Mouse (Mus musculus) midbrain, embryonic 15.5 days (tissue): ENCODE measurements around the gene Atp6v0e2. TPM values are rescaled to one million over a fixed set of nuclear protein-coding genes. Genes with fewer than 3 reads are reported as not detected.
A peak's percentile ranks its signal among the peaks of the same experiment; 100 is the strongest.

Source experiments
- ATAC-seq: fragments of 200-750 bp; cut with Nextera tagmentation; replicated peaks from 2 replicates; pipeline ENCODE4 v1.8.0; 2017; ENCODE audit warnings: moderate TSS enrichment
- H3K27ac ChIP-seq: fragments of 300-500 bp; sonication (generic); 2 replicates; pipeline ENCODE4 v1.5.1; 2015; ENCODE audit warnings: mild to moderate bottlenecking, inconsistent platforms
- H3K27me3 ChIP-seq: fragments of 300-500 bp; sonication (generic); replicated peaks from 2 replicates; pipeline ENCODE4 v1.6.1; 2015; ENCODE audit warnings: inconsistent platforms
- H3K36me3 ChIP-seq: fragments of 300-500 bp; sonication (generic); replicated peaks from 2 replicates; pipeline ENCODE4 v1.6.1; 2015; ENCODE audit warnings: inconsistent platforms
- H3K4me1 ChIP-seq: fragments of 300-500 bp; sonication (generic); 2 replicates; pipeline ENCODE4 v1.6.1; 2015; ENCODE audit warnings: inconsistent platforms
- H3K4me2 ChIP-seq: fragments of 300-500 bp; sonication (generic); 2 replicates; pipeline ENCODE4 v1.6.1; 2015; ENCODE audit warnings: inconsistent platforms, mild to moderate bottlenecking, moderate library complexity
- H3K4me3 ChIP-seq: fragments of 300-500 bp; sonication (generic); 2 replicates; pipeline ENCODE4 v1.5.1; 2015; ENCODE audit warnings: mild to moderate bottlenecking, inconsistent platforms
- H3K9ac ChIP-seq: fragments of 300-500 bp; sonication (generic); 2 replicates; pipeline ENCODE4 v1.6.1; 2015; ENCODE audit warnings: mild to moderate bottlenecking, inconsistent platforms
- H3K9me3 ChIP-seq: fragments of 300-500 bp; sonication (generic); 2 replicates; pipeline ENCODE4 v1.6.1; 2016; ENCODE audit warnings: inconsistent platforms
- WGBS: fragments of 180-500 bp; shearing (Covaris S2); methylation state at CpG from one replicate; pipeline ENCODE4 v1.1.7; 2015; ENCODE audit warnings: mixed read lengths; 5-methylcytosine and 5-hydroxymethylcytosine counted together
- polyA plus RNA-seq: library from polyadenylated mRNA; unstranded; fragments of >200 nt; fragmentation: Nextera tagmentation; extraction: Ambion mirVana; gene quantifications from 2 replicates; pipeline ENCODE4 v1.2.1, GENCODE M21; 2015

Atp6v0e2 gene
- polyA plus RNA-seq, 1 experiment from 2014 or later: 292 TPM

- Histone ChIP-seq H3K27me3 (no peaks in the 10 kb centered on the region), H3K4me3 (no peak overlapping the region), H3K36me3 (peaks cover 15% of the 10 kb centered on the region), H3K9me3 (no peaks in the 10 kb centered on the region), H3K4me1 (peaks cover 21% of the 10 kb centered on the region), H3K9ac (no peak overlapping the region), H3K27ac (no peak overlapping the region), H3K4me2 (no peak overlapping the region)
- WGBS: 91% methylated on average over 3 of the region's 3 CpGs
- no peak for ATAC-seq
These were observed 5.2 kb downstream of the Atp6v0e2 start for GRCm38 (mm10) chr6:48542631-48543030.

- Histone ChIP-seq H3K4me1 (no peaks in the 10 kb centered on the region), H3K27ac (no peak overlapping the region), H3K9ac (no peak overlapping the region), H3K4me2 (no peak overlapping the region), H3K9me3 (no peaks in the 10 kb centered on the region), H3K4me3 (no peak overlapping the region), H3K36me3 (peaks cover 12% of the 10 kb centered on the region), H3K27me3 (no peaks in the 10 kb centered on the region)
- ATAC-seq: no peak
- 72% methylated on average over 5 of the region's 5 CpGs for WGBS
These were observed 7.8 kb downstream of the Atp6v0e2 start for GRCm38 (mm10) chr6:48545251-48545650.

GRCm38 (mm10) chr6:48546271-48546670 lies 8.9 kb downstream of the Atp6v0e2 start:
- H3K4me3 ChIP-seq: no peak overlapping the region
- no peak overlapping the region for H3K9ac ChIP-seq
- no peak overlapping the region for H3K4me2 ChIP-seq
- ATAC-seq: no peak
- H3K27me3 ChIP-seq: no peaks in the 10 kb centered on the region; the same call in 1 of the 2 replicates
- H3K27ac ChIP-seq: no peak overlapping the region
- no peaks in the 10 kb centered on the region for H3K4me1 ChIP-seq
- H3K36me3 ChIP-seq: peaks cover 5% of the 10 kb centered on the region; the same call in 1 of the 2 replicates
- 78% methylated on average over 1 of the region's 1 CpGs for WGBS
- H3K9me3 ChIP-seq: no peaks in the 10 kb centered on the region

- ATAC-seq: no peak
- no peak overlapping the region for H3K4me3 ChIP-seq
- no peaks in the 10 kb centered on the region for H3K4me1 ChIP-seq
- H3K9me3 ChIP-seq: no peaks in the 10 kb centered on the region
- no peak overlapping the region for H3K4me2 ChIP-seq
- H3K9ac ChIP-seq: no peak overlapping the region
- no peak overlapping the region for H3K27ac ChIP-seq
- 0 out of 2 replicates have a peak, but pooled peaks cover 3% of the 10 kb centered on the region for H3K36me3 ChIP-seq
- no peaks in the 10 kb centered on the region; the same call in 1 of the 2 replicates for H3K27me3 ChIP-seq
- WGBS: 67% methylated on average over 4 of the region's 4 CpGs
These were observed 9.4 kb downstream of the Atp6v0e2 start for GRCm38 (mm10) chr6:48546858-48547257.

GRCm38 (mm10) chr6:48548314-48548713 lies 10.9 kb downstream of the Atp6v0e2 start:
- H3K4me1 ChIP-seq: no peaks in the 10 kb centered on the region
- no peak overlapping the region for H3K9ac ChIP-seq
- no peaks in the 10 kb centered on the region for H3K36me3 ChIP-seq
- no peak overlapping the region for H3K4me2 ChIP-seq
- H3K27ac ChIP-seq: no peak overlapping the region
- no peaks in the 10 kb centered on the region for H3K9me3 ChIP-seq
- H3K27me3 ChIP-seq: no peaks in the 10 kb centered on the region; the same call in 1 of the 2 replicates
- 88% methylated on average over 6 of the region's 6 CpGs for WGBS
- ATAC-seq: no peak
- no peak overlapping the region for H3K4me3 ChIP-seq

GRCm38 (mm10) chr6:48552918-48553317 lies 15.5 kb downstream of the Atp6v0e2 start:
- Histone ChIP-seq H3K9ac (no peak overlapping the region), H3K4me1 (peaks cover 21% of the 10 kb centered on the region), H3K27me3 (no peaks in the 10 kb centered on the region; the same call in 1 of the 2 replicates), H3K9me3 (no peaks in the 10 kb centered on the region), H3K36me3 (peaks cover 3% of the 10 kb centered on the region; the same call in 1 of the 2 replicates), H3K4me3 (no peak overlapping the region), H3K4me2 (no peak overlapping the region), H3K27ac (0 out of 2 replicates have a peak overlapping the region, but pooled peaks have one; percentile 97)
- 77% methylated on average over 4 of the region's 4 CpGs for WGBS
- no peak for ATAC-seq

- peak overlapping the region; percentile 48 for H3K4me3 ChIP-seq
- peak overlapping the region; percentile 65 for H3K9ac ChIP-seq
- no peaks in the 10 kb centered on the region for H3K9me3 ChIP-seq
- H3K4me2 ChIP-seq: peak overlapping the region; percentile 72
- H3K4me1 ChIP-seq: peaks cover 21% of the 10 kb centered on the region
- no peaks in the 10 kb centered on the region; the same call in 1 of the 2 replicates for H3K27me3 ChIP-seq
- 77% methylated on average over 4 of the region's 4 CpGs for WGBS
- peaks cover 6% of the 10 kb centered on the region; the same call in 1 of the 2 replicates for H3K36me3 ChIP-seq
- peak overlapping the region; percentile 97 for H3K27ac ChIP-seq
- ATAC-seq: peak; percentile 18
These were observed 16.4 kb downstream of the Atp6v0e2 start for GRCm38 (mm10) chr6:48553819-48554218.

- no peaks in the 10 kb centered on the region for H3K9me3 ChIP-seq
- peak; percentile 95 for ATAC-seq
- H3K4me3 ChIP-seq: peak within 1 kb of the TSS; percentile 48
- H3K9ac ChIP-seq: peak within 1 kb of the TSS; percentile 65
- peaks cover 21% of the 10 kb centered on the region for H3K4me1 ChIP-seq
- peak within 1 kb of the TSS; percentile 72 for H3K4me2 ChIP-seq
- peaks cover 6% of the 10 kb centered on the region; the same call in 1 of the 2 replicates for H3K36me3 ChIP-seq
- no peaks in the 10 kb centered on the region; the same call in 1 of the 2 replicates for H3K27me3 ChIP-seq
- H3K27ac ChIP-seq: peak within 1 kb of the TSS; percentile 97
- WGBS: under 1% methylated on average over 39 of the region's 39 CpGs
These were observed 17.1 kb downstream of the Atp6v0e2 start, which contains the start of gene Lrrc61 for GRCm38 (mm10) chr6:48554280-48555103. Gene Lrrc61, plus strand, starts transcription at chr6:48554796.

GRCm38 (mm10) chr6:48555104-48555890 lies 17.9 kb downstream of the Atp6v0e2 start:
- peak overlapping the region; percentile 72 for H3K4me2 ChIP-seq
- no peaks in the 10 kb centered on the region; the same call in 1 of the 2 replicates for H3K27me3 ChIP-seq
- H3K4me3 ChIP-seq: peak overlapping the region; percentile 48
- peaks cover 6% of the 10 kb centered on the region; the same call in 1 of the 2 replicates for H3K36me3 ChIP-seq
- no peaks in the 10 kb centered on the region for H3K9me3 ChIP-seq
- peaks cover 21% of the 10 kb centered on the region for H3K4me1 ChIP-seq
- peak overlapping the region; percentile 65 for H3K9ac ChIP-seq
- ATAC-seq: peak; percentile 90
- WGBS: 27% methylated on average over 14 of the region's 14 CpGs
- H3K27ac ChIP-seq: peak overlapping the region; percentile 97

- 100% methylated on average over 3 of the region's 3 CpGs for WGBS
- no peak for ATAC-seq
- peaks cover 9% of the 10 kb centered on the region; the same call in 1 of the 2 replicates for H3K36me3 ChIP-seq
- H3K4me3 ChIP-seq: peak overlapping the region; percentile 48; the same call in 1 of the 2 replicates
- peak overlapping the region; percentile 72 for H3K4me2 ChIP-seq
- H3K9me3 ChIP-seq: no peaks in the 10 kb centered on the region
- H3K27ac ChIP-seq: peak overlapping the region; percentile 97
- no peaks in the 10 kb centered on the region; the same call in 1 of the 2 replicates for H3K27me3 ChIP-seq
- H3K4me1 ChIP-seq: peaks cover 21% of the 10 kb centered on the region
- H3K9ac ChIP-seq: no peak overlapping the region
These were observed 18.5 kb downstream of the Atp6v0e2 start for GRCm38 (mm10) chr6:48555956-48556355.

- Histone ChIP-seq H3K27ac (no peak overlapping the region), H3K4me2 (no peak overlapping the region), H3K4me3 (no peak overlapping the region), H3K36me3 (0 out of 2 replicates have a peak, but pooled peaks cover 17% of the 10 kb centered on the region), H3K4me1 (no peaks in the 10 kb centered on the region), H3K9me3 (no peaks in the 10 kb centered on the region), H3K9ac (no peak overlapping the region), H3K27me3 (no peaks in the 10 kb centered on the region)
- 97% methylated on average over 4 of the region's 4 CpGs for whole genome bisulfite sequencing
- ATAC-seq: no peak
These were observed 28.4 kb downstream of the Atp6v0e2 start for GRCm38 (mm10) chr6:48565693-48566310.
